Mouse (Mus musculus): Measurements from ENCODE around the gene Sel1l2. TPM values are rescaled to one million over a fixed set of nuclear protein-coding genes. Genes with fewer than 3 reads are reported as not detected.

Sel1l2 gene
- not detected for total RNA-seq (2023)

GRCm38 (mm10) chr2:140389525-140389924, at the start of gene Sel1l2:
Gene Sel1l2 (minus strand): TSS chr2:140389706.

GRCm38 (mm10) chr2:140395179-140395578, 5.7 kb upstream of the Sel1l2 start, which contains the start of gene Macrod2:
Gene Macrod2 (plus strand): TSS chr2:140395309.

Other genes starting within 250 kb of the Sel1l2 start
- not detected for gene Gm17374, start 237.7 kb downstream of the Sel1l2 start, total RNA-seq (2023)
- gene Esf1, start 219.1 kb downstream of the Sel1l2 start, total RNA-seq (2023) = 44.2 TPM
- gene Ndufaf5, start 219.1 kb downstream of the Sel1l2 start, total RNA-seq (2023) = 15.9 TPM
- gene Macrod2, start 5.6 kb upstream of the Sel1l2 start, total RNA-seq (2023) = 0.52 TPM